Mouse (Mus musculus): ENCODE measurements around the gene Trappc2.

Gene Trappc2

DNA sequence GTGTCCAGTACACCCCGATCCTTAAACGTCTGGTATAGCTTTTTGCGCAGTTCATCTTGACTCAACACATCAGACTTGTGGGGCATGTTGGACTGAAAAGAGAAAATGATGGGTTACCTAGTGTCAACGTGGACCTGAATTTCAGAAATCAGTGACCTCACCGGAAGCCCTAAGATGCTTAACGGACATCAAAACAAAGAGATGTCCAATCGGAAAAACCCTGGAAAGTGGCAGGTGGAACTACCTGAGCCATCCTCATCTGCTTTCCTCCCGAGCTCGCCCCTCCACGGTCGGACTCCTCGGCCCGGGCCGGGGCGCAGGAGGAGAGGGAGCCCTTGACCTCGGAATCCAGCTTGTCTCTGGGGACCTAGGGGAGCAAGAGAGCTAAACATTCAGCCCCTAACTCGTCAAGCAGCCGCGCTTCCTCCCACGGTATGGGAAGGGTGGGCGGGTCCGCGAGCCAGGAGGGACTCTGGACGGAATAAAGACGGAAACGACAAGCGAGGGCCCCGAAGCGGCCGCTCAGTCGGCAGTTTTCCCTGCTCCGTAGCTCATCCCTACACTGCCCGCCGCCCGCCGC, at the start of gene Trappc2:
Trappc2 (plus strand) TSS at position 539 of the 580 bp plus-strand sequence.
- no peak for DNase-seq

DNA sequence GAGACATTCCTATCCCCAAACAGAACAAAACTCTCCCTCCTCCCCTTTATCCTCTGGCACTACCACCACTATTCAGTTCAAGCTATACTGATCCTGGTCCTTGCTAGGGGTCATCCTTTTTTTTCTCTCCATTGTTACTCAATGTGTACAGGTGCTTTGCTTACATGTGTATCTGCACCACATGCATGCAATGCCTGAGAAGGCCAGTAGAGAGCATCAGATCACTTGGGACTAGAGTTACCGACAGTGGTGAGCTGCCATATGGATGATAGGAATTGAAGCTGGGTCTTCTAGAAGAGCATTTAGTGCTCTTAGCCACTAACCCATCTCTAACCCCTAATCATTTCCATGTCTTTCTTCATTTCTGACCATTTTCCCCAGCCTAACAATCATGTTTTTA, 46.6 kb upstream of the Trappc2 start:
- no peak for DNase-seq

DNA sequence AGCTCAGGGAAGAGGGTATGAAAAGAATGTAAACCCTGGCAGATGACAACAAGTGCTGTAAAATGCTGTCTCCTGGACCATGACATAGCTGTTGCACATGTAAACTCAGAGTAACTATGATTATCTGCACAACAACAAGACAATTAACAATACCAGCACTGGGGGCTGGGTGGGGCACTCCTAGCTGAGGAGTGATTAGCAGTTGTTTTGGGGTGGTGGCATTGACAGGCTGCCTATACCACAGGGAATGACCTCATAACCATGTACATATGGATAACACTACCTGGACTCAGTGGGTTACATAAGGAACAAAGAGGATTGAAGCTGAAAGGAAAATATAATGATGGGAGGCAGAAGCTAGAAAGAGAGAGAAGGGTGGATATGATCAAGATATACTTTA, 32.5 kb upstream of the Trappc2 start:
- no peak for DNase-seq

GRCm38 (mm10) chrX:166416196-166416595, 24.2 kb upstream of the Trappc2 start:
- peak; percentile 44 for DNase-seq

DNA sequence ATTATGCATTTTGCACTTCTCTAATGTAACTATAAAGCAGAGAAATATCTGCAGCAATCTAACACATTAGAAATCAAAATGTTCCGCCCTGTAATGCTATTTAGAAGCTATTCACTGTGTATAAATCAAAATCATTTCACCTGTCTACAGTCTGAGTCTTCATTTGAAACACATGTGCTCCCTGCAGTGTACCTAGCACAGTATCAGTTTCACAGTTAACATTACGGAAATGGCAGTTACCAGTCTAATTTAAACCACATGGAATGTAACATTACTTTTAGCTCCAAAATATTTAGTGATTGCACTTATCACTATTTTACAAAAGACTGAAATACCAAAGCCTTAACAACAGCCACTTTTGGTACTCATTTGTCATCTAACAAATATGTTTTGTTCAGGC, 5.6 kb upstream of the Trappc2 start:
- no peak for DNase-seq

GRCm38 (mm10) chrX:166440616-166441063, 266 bp downstream of the Trappc2 start, which contains the start of gene Ofd1:
Gene Ofd1 (minus strand): TSS chrX:166440704.
- peak; percentile 89 for DNase-seq

DNA sequence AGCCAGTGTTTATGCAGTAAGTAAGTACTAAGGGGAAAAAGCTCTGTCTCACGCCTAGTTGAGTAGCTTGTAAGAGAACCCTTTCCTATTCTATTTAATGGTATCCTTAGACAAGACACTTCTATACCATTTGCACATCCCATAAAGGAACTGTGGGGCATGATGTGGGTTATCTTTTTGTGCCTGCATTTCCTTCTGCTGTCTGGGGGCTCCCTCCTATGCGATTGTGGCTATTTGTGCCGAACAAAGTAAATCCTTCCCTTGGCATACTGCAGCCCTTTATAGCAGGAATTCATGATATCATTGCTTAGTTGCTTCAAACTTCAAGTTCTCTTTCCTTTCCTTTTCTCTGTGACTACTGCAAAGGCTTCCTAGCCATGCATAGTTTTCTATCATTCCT, 4.2 kb downstream of the Trappc2 start:
- no peak for DNase-seq

DNA sequence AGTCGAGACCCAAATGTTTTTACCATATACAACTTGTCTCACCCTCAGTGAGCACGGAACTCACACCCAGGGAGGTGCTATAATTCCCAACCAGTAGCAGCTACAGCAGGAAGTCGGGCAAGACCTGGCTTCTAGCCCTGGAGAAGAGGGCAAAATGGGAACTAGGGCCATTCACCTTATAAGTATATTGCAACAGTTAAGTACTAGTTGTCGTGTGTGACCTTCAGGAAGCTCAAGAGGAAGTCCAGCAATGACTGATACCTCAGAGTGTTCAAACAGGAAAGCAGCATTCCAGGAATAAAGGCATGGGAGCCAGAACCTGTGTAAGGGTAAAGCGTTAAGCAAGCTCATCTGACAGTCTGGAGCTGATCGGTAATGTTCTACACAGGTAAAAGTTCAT, 13.2 kb downstream of the Trappc2 start:
- no peak for DNase-seq

DNA sequence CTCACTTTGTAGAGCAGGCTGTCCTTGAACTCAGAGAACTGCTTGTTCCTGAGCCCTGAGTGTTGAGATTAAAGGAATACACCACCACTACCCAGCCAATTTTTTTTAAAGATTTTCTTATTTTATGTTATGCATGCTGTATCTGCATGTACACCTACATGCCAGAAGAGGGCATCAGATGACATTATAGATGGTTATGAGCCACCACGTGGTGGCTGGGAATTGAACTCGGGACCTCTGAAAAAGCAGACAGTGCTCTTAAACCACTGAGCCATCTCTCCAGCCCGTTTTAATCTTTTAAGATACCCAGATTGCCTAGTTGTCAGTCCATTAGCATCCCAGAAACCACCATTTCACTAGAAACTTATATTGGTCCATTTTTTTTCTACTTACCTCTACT, 14.0 kb downstream of the Trappc2 start:
- no peak for DNase-seq

- no peak for DNase-seq
Measured at GRCm38 (mm10) chrX:166455525-166455924, 15.2 kb downstream of the Trappc2 start.

DNA sequence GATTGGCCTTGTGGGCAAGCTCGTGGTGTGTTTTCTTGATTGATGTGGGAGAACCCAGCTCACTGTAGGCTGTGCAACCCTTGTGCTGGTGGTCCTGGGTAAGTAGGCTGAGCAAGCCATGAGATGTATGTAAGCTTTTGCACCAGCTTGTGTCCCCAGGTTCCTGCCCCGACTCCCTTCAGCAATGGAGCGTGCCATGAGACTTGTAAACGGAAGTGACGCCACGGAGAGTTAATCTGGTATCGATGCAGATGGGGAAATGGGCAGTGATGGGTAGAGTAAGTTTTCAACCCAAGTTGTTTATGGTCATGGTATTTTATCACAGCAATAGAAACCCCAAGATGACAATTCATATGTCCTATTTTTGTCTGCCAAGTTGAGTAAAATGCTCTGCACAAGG, 27.9 kb downstream of the Trappc2 start:
- no peak for DNase-seq

DNA sequence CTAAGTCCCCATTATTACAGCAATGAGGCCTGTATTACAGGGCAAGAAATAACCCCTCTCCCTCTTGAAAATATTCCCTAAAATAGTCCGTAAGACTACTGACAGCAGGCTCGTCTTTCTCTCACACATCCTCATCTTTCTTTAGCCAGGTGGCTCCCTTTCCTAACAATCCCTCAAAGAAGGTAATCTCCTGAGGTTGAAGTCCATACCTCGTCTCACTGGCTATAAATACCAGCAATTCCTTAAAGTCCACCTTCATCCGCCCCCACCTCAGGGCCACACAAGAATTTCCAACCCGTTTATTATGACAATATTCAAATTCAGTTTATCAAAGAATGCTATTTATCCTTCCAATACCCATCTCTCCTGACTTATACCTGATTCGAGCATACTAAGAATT, 32.2 kb downstream of the Trappc2 start:
- no peak for DNase-seq

DNA sequence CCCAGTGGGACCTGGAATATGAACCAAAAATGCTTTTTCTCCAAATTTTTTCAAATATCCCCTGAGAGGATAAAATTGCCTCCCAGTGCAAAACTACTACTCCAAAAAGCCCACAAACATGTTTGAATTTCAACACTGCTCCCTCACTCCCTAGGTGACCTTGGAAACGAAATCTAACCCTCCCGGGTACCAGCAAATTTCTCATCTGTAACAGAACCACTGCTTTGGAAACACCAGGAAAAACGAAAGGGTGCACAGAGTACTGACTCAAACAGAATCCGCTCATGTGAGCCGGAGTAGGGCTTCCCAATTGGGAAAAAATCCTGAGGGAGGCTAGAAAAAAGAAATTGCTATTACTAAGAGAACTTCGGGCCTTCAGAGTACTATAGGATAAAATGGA, 37.0 kb downstream of the Trappc2 start:
- no peak for DNase-seq

- no peak for DNase-seq
Measured at GRCm38 (mm10) chrX:166478631-166479364, 38.4 kb downstream of the Trappc2 start.

- peak; percentile 92 for DNase-seq
Measured at GRCm38 (mm10) chrX:166479365-166479983, 39.1 kb downstream of the Trappc2 start, which contains the start of gene Rab9. Gene Rab9 (minus strand): TSS chrX:166479867.

GRCm38 (mm10) chrX:166495052-166495451, 54.7 kb downstream of the Trappc2 start:
- DNase-seq: no peak

GRCm38 (mm10) chrX:166497771-166498170, 57.4 kb downstream of the Trappc2 start:
- no peak for DNase-seq

DNA sequence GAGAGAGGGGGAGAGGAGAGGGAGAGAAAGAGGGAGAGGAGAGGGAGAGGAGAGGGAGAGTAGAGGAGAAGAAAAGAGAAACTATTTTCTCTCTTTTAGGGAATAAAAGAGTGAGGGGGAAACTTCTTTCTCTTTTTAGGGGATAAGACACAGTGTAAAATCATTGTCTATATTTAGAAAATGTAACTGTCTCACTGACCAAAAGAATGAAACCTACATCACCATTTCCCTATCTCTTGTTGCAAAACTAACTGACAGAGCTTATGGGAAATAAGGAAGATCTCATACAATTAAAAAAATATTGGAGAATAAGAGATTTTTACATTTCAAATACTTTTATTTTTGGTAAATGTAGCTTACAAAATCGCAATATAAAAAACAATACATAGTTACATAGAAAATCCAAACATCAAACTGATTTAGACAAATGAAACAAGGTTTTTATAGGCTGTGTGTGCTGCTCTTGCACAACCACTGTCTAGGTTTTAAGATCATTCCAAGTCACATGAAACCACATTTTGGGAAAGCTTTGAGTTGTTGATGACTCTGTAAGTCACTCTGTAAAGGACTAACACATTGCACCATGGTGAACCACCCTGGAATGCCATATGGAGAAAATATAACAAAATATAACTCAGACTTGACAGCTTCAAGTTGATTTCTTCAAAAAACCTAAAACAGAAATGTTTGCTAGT, 59.3 kb downstream of the Trappc2 start:
- no peak for DNase-seq
